Mouse (Mus musculus) embryonic facial prominence, embryonic 10.5 days (tissue): ENCODE results near the gene Thpo. TPM values are rescaled to one million over a fixed set of nuclear protein-coding genes. Genes with fewer than 3 reads are reported as not detected.

Experiments used
- DNase-seq: peaks from one replicate; pipeline ENCODE4 v3.0.0-alpha.2; 2017; ENCODE audit warnings: low spot score
- H3K27ac ChIP-seq: fragments of 300-500 bp; sonication (generic); replicated peaks from 2 replicates; pipeline ENCODE4 v1.5.1; 2016; ENCODE audit warnings: mild to moderate bottlenecking
- H3K27me3 ChIP-seq: fragments of 300-500 bp; sonication (generic); replicated peaks from 2 replicates; pipeline ENCODE4 v1.6.1; 2016; ENCODE audit warnings: low read depth, mild to moderate bottlenecking; ENCODE audit not compliant: poor library complexity, severe bottlenecking
- H3K36me3 ChIP-seq: fragments of 300-500 bp; sonication (generic); replicated peaks from 2 replicates; pipeline ENCODE4 v1.6.1; 2016; ENCODE audit warnings: mild to moderate bottlenecking, moderate library complexity
- H3K4me1 ChIP-seq: fragments of 300-500 bp; sonication (generic); 2 replicates; pipeline ENCODE4 v1.6.1; 2016
- H3K4me3 ChIP-seq: fragments of 300-500 bp; sonication (generic); 2 replicates; pipeline ENCODE4 v1.5.1; 2016; ENCODE audit warnings: mild to moderate bottlenecking, moderate library complexity
- H3K9me3 ChIP-seq: fragments of 300-500 bp; sonication (generic); 2 replicates; pipeline ENCODE4 v1.6.1; 2016; ENCODE audit warnings: mild to moderate bottlenecking
- WGBS: fragments of 180-500 bp; shearing (Covaris S2); methylation state at CpG from one replicate; pipeline ENCODE4 v1.1.7; 2016; 5-methylcytosine and 5-hydroxymethylcytosine counted together
- polyA plus RNA-seq: library from polyadenylated mRNA; unstranded; fragments of >200 nt; fragmentation: Nextera tagmentation; extraction: Ambion mirVana; gene quantifications from 2 replicates; pipeline ENCODE4 v1.2.1, GENCODE M21; 2016

The Thpo gene
- polyA plus RNA-seq, 1 experiment from 2014 or later: 0.72 TPM

GRCm38 (mm10) chr16:20736168-20736567 lies 1.9 kb upstream of the Thpo start:
- DNase-seq: no peak
- H3K9me3 ChIP-seq: no peaks in the 10 kb centered on the region
- peaks cover 67% of the 10 kb centered on the region for H3K27me3 ChIP-seq
- H3K36me3 ChIP-seq: no peaks in the 10 kb centered on the region
- H3K4me1 ChIP-seq: peaks cover 29% of the 10 kb centered on the region
- WGBS: 87% methylated on average over 7 of the region's 7 CpGs
- H3K27ac ChIP-seq: no peak overlapping the region
- H3K4me3 ChIP-seq: no peak overlapping the region

- H3K27ac ChIP-seq: no peak overlapping the region
- WGBS: 80% methylated on average over 5 of the region's 5 CpGs
- H3K27me3 ChIP-seq: peaks cover 68% of the 10 kb centered on the region
- DNase-seq: no peak
- no peak overlapping the region for H3K4me3 ChIP-seq
- peaks cover 29% of the 10 kb centered on the region for H3K4me1 ChIP-seq
- H3K36me3 ChIP-seq: no peaks in the 10 kb centered on the region
- H3K9me3 ChIP-seq: no peaks in the 10 kb centered on the region
Observed at GRCm38 (mm10) chr16:20735651-20736050, 1.3 kb upstream of the Thpo start.

- H3K27me3 ChIP-seq: peaks cover 74% of the 10 kb centered on the region
- DNase-seq: peak; percentile 86
- H3K4me3 ChIP-seq: peak within 1 kb of the TSS; percentile 76
- H3K9me3 ChIP-seq: no peaks in the 10 kb centered on the region
- peaks cover 41% of the 10 kb centered on the region for H3K4me1 ChIP-seq
- H3K27ac ChIP-seq: peak within 1 kb of the TSS; percentile 91
- no peaks in the 10 kb centered on the region for H3K36me3 ChIP-seq
- under 1% methylated on average over 69 of the region's 70 CpGs for WGBS
Observed at GRCm38 (mm10) chr16:20732925-20733730, 1.2 kb downstream of the Thpo start, which contains the start of gene Chrd. Gene Chrd, plus strand, starts transcription at chr16:20733127.

GRCm38 (mm10) chr16:20732251-20732924 lies 1.9 kb downstream of the Thpo start:
- H3K27ac ChIP-seq: peak overlapping the region; percentile 91
- peak overlapping the region; percentile 76 for H3K4me3 ChIP-seq
- no peaks in the 10 kb centered on the region for H3K9me3 ChIP-seq
- no peaks in the 10 kb centered on the region for H3K36me3 ChIP-seq
- peaks cover 69% of the 10 kb centered on the region for H3K27me3 ChIP-seq
- WGBS: under 1% methylated on average over 30 of the region's 30 CpGs
- DNase-seq: peak; percentile 76
- peaks cover 41% of the 10 kb centered on the region for H3K4me1 ChIP-seq

- Histone ChIP-seq H3K4me1 (peaks cover 41% of the 10 kb centered on the region), H3K36me3 (no peaks in the 10 kb centered on the region), H3K4me3 (peak overlapping the region; percentile 76; the same call in 1 of the 2 replicates), H3K9me3 (no peaks in the 10 kb centered on the region), H3K27ac (peak overlapping the region; percentile 91; the same call in 1 of the 2 replicates), H3K27me3 (peaks cover 62% of the 10 kb centered on the region)
- no peak for DNase-seq
- WGBS: 69% methylated on average over 5 of the region's 5 CpGs
Observed at GRCm38 (mm10) chr16:20731688-20732087, 2.6 kb downstream of the Thpo start.

- WGBS: 35% methylated on average over 5 of the region's 5 CpGs
- no peak for DNase-seq
Observed at GRCm38 (mm10) chr16:20730293-20730711, 4.0 kb downstream of the Thpo start.

GRCm38 (mm10) chr16:20726384-20726783 lies 7.9 kb downstream of the Thpo start:
- Histone ChIP-seq H3K36me3 (peaks cover 14% of the 10 kb centered on the region), H3K27me3 (peaks cover 14% of the 10 kb centered on the region), H3K4me1 (peaks cover 24% of the 10 kb centered on the region), H3K27ac (no peak overlapping the region), H3K9me3 (no peaks in the 10 kb centered on the region), H3K4me3 (no peak overlapping the region)
- DNase-seq: no peak
- 87% methylated on average over 1 of the region's 1 CpGs for WGBS

More at GRCm38 (mm10) chr16:20730293-20730711, 4.0 kb downstream of the Thpo start:
- Histone ChIP-seq H3K4me1 (peaks cover 41% of the 10 kb centered on the region), H3K27me3 (peaks cover 48% of the 10 kb centered on the region), H3K27ac (no peak overlapping the region; the same call in 1 of the 2 replicates), H3K4me3 (peak overlapping the region; percentile 9; the same call in 1 of the 2 replicates), H3K9me3 (no peaks in the 10 kb centered on the region), H3K36me3 (no peaks in the 10 kb centered on the region)

GRCm38 (mm10) chr16:20725750-20726149 lies 8.6 kb downstream of the Thpo start:
- DNase-seq: no peak
- Histone ChIP-seq H3K27me3 (peaks cover 13% of the 10 kb centered on the region), H3K36me3 (peaks cover 20% of the 10 kb centered on the region), H3K9me3 (no peaks in the 10 kb centered on the region), H3K27ac (no peak overlapping the region), H3K4me3 (no peak overlapping the region), H3K4me1 (peaks cover 24% of the 10 kb centered on the region)
- WGBS: 84% methylated on average over 4 of the region's 4 CpGs

- Histone ChIP-seq H3K4me3 (no peak overlapping the region), H3K27ac (no peak overlapping the region), H3K4me1 (peaks cover 20% of the 10 kb centered on the region), H3K9me3 (no peaks in the 10 kb centered on the region), H3K36me3 (peaks cover 24% of the 10 kb centered on the region), H3K27me3 (peaks cover 9% of the 10 kb centered on the region; the same call in 1 of the 2 replicates)
- 80% methylated on average over 7 of the region's 7 CpGs for WGBS
- no peak for DNase-seq
Observed at GRCm38 (mm10) chr16:20725321-20725720, 9.0 kb downstream of the Thpo start.

GRCm38 (mm10) chr16:20724338-20724748 lies 10.0 kb downstream of the Thpo start:
- no peak overlapping the region for H3K27ac ChIP-seq
- no peaks in the 10 kb centered on the region for H3K9me3 ChIP-seq
- H3K27me3 ChIP-seq: no peaks in the 10 kb centered on the region
- H3K4me1 ChIP-seq: peaks cover 12% of the 10 kb centered on the region
- peaks cover 34% of the 10 kb centered on the region for H3K36me3 ChIP-seq
- no peak overlapping the region for H3K4me3 ChIP-seq
- DNase-seq: peak; percentile 80
- 34% methylated on average over 5 of the region's 5 CpGs for WGBS

- WGBS: 55% methylated on average over 4 of the region's 4 CpGs
- Histone ChIP-seq H3K9me3 (no peaks in the 10 kb centered on the region), H3K27ac (no peak overlapping the region), H3K4me3 (no peak overlapping the region), H3K4me1 (peaks cover 19% of the 10 kb centered on the region), H3K27me3 (no peaks in the 10 kb centered on the region), H3K36me3 (peaks cover 34% of the 10 kb centered on the region)
- no peak for DNase-seq
Observed at GRCm38 (mm10) chr16:20723247-20723646, 11.1 kb downstream of the Thpo start.

- no peak for DNase-seq
- H3K4me1 ChIP-seq: peaks cover 20% of the 10 kb centered on the region
- 72% methylated on average over 4 of the region's 4 CpGs for WGBS
- H3K4me3 ChIP-seq: no peak overlapping the region
- H3K36me3 ChIP-seq: peaks cover 34% of the 10 kb centered on the region
- no peaks in the 10 kb centered on the region for H3K27me3 ChIP-seq
- H3K27ac ChIP-seq: no peak overlapping the region
- H3K9me3 ChIP-seq: no peaks in the 10 kb centered on the region
Observed at GRCm38 (mm10) chr16:20722736-20723135, 11.6 kb downstream of the Thpo start.
